Mouse (Mus musculus): ENCODE measurements around the gene Specc1l.

Specc1l gene

DNA sequence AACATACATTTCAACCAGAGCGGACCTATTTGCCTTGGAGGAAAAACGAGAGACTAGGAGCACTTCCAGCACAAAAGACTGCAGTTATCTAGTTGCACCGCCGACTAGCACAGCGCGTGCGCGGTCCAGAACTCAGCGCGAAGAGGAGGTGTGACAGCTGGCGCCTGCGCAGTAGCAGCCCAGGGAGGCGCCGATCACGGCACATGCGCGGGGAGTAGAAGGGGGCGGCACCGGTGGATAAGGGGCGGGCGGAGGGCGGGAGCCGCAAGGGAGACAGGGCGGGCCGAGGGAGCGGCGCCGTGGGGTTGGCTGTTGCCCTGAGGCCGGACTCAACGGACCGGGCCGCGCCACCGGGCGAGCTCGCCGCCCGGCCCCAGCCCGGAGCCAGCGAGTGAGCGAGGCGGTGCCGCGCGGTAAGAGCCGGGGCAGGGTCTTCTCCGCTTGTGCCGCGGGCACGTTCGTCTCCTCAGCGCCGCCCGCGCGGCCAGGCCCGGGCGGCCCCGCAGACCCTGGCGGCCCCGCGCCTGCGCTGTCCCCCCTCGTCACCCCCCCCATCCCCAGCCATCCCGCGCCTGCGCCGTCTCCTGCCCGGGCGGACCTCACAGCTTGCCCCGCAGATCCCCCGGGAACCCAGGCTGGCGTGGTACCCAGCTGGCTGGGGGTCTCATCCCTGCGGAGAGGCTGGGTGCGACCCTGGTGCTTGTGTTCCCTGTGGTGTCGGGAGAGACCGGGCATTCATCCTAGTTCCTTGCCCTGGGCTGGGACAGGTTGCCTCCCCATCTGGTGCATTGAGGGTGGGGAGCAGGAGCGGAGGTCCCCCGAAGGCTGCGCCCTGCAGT lies at the start of gene Specc1l:
TSS of gene Specc1l (plus strand) at position 267 of the 839 bp plus-strand sequence.
- DNase-seq, result peak; percentile 96

DNA sequence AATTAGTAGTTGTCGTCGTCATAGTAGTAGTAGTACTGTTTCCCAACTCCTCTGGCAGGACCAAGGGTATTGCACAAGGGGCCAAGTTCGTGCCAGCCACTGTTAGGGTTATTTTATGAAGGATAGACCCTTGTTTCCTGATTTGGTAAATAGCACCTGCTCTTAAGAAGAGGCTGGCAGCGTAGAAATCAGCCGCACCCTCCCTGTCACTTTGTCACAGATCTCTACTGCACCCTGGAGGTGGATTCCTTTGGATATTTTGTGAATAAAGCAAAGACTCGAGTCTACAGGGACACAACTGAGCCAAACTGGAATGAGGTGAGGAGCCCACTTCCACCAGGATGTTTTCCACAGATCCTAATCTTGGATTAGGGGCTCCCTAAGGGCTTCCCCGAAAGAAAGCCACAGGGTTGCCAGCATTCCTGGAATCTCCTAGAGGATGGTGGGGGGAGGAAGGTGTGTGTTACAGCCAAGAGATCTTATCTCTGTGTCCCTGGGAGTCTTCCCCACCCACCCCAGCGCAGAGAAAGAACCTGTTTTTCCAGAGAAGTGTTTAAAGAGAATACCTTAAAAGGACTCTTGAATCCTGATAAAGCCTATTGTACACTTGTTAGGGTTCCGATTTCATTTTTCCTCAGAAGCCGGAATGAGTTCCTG lies 45.9 kb upstream of the Specc1l start:
- no peak for DNase-seq

DNA sequence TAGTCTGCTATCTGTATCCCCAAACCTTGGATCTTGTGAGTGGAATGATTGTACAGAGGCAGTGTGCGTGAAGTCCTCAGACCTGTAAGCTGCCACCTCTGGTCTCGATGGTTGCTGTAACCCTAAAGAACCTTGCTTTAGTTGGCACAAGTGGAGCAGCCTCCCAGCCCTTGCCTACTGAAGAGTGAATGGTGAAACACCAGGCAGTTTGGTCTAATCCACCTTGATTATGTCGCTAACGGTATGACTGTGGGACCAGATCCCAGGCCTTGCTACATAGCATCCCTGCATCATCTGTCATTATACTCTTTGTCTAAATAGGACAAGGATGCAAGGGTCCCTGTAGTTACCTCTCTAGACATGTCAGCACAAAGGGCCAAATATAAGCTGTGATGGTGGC lies 45.3 kb upstream of the Specc1l start:
- DNase-seq, result no peak

DNA sequence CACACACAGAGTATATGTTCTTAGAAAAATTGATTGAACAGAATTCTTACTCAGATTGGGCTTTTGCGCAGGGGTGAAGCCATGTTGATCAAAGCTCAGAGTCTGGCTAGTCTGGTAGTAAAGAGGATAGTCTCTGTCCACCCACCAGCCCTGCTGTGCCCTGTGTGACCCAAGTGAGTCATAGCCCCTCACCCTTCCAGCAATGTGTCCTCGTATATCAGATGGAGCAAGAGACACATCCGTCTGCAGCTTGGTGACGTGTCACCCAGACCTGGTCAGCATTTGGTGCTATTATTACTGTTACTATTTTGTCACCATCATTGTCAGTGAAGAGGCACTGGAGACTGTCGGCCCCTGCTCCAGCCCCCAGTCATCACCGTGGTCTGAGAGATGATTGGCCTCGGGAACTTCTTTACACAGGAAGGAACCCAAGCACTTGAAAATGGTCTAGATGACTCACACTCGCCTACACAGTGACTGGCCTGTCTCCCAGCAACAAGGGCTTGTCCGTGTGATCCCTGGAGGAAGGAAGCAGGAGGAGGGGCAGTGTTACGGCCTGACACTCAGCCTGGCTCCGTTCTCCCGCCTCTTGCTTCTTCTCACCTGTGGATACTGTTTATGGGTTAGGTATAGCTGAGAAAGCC lies 41.5 kb upstream of the Specc1l start:
- peak; percentile 44 for DNase-seq

DNA sequence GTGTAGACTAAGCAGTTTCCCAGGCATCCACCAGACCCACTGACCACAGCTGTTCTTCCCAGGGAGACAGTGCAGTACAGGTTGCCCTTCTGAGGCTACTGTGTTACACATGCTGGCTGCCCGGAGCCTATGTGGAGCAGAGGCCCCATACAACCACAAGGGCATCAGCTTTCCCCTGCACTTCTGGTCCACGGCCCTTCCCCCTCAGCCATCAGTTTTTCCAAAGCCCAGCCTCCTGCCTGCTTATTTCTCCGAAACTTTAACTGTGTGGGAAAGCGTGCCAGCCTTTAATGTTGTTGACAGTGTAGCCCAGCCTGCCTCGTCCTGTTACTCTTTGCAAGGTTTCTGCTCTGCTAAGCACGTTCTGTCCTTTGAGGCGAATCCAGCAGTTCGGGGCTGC lies 38.8 kb upstream of the Specc1l start:
- no peak for DNase-seq

DNA sequence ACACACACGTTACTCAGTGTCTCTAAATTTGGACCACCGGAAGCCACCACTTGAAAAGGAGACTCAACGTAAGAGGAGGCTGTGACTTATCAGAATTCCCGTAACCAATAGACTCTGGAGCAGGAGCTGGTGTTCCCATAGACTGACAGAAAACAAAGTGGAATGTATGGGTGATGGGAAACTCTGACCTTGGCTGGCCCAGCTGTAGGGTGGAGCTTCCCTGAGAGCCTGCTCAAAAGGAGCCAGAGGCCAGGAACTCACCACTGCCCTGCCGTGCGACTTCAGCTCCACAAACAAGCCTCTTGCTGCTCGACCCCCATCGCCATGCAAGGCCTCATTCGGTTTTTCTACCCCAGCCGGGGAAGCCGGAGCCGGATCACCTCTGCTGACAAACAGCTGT lies 38.2 kb upstream of the Specc1l start:
- no peak for DNase-seq

DNA sequence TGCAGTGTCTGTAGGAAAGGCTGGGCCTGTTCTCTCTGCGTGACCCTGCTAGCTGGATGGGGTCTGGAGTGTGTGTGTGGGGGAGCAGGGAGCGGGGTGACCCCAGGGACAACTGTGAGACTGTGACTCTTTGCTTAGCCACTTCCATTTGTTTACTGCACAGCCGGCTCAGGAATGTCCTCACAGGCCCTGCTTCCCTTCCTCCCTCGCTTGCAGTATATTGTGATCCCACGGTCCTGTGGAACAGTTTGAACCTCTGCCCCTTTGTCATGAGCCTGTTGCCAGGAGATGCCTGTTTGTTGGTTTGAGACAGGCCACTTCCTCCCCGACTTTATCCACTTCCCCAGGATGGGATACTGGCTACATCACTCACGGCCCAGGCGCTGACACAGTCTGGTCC lies 35.4 kb upstream of the Specc1l start:
- DNase-seq, result no peak

DNA sequence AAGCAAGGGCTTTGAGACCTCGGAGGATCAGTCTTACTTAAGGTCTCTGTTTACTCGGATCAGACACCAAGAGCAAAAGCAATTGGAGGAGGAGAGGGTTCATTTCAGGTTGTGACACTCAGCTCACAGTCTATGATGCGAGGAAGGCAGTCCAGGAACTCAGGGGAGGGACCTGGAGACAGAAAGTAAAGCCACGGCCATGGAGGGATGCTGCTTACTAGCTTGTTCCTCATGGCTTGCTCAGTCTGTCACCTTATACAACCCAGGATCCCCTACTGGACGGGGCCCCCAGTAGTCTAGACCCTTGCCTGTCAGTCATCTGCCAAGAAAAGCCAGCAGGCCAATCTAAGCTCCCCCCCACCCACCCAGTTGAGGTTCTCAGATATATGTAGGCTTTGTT lies 33.0 kb upstream of the Specc1l start:
- no peak for DNase-seq

DNA sequence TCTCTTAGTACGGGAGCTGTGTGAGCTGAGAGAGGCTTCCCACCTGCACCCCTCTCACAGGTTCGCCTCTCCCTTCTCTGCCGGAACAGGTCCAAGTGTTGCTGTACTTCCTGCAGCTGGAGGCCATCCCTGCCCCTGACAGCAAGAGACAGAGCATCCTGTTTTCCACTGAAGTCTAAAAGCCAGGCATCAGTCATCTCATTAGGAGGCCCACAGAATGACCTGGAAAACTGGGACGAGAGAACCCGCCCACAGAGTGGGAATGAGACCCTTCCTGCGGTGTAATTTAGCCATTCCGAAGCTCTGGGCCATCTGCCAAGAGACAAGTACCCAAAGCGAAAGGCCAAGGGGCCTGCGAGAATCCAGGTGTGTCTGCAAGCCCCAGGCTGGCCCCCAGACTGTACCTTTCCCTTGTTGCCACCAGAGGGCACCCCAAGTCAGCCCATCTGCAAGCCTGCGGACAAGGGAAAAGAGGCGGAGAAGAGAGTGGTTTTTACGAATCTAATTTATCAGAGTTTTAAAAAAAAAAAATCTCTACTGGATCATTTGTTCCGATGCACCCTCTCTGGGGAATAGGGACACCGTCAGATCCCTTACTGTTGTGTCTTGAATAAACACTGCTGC lies 29.6 kb upstream of the Specc1l start:
- DNase-seq, result peak; percentile 42

DNA sequence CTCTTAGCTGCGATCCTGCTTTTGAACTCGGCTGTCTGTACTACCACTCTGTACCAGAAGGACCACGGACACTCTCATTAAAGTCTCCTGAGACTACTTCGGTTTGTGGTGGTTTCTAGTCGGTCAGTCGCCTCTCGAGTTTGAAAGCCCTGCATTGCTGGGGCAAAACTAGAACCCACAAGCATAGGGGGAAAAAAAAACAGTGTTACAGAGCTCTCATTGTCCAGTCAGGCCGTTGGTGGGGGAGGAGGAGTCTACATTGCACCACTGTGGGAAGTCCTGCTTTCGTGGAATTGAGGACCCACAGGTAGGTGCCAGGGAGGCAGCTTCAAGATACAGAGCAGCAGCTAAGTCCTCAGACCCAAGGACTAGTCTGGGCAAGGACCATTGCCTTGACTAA lies 27.0 kb upstream of the Specc1l start:
- no peak for DNase-seq

DNA sequence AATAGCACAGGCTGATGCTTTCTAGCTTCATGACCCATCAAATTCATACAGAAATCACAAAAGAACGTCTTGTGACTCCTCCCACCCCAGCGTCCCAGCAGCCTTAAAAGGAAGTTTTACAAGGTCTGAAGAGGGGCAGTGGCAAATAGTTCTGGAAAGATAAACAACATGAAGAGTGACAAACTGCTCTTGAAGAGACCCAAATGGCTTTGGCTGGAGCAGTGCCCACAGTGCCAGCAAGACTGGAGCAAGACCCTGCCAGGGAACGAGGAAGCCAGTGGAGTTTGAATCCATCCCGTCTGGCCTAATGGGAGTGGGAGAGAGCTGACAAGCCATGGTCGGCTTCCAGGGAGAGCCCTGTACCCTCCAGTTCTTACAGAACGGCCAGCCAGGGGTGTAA lies 25.3 kb upstream of the Specc1l start:
- DNase-seq, result no peak

DNA sequence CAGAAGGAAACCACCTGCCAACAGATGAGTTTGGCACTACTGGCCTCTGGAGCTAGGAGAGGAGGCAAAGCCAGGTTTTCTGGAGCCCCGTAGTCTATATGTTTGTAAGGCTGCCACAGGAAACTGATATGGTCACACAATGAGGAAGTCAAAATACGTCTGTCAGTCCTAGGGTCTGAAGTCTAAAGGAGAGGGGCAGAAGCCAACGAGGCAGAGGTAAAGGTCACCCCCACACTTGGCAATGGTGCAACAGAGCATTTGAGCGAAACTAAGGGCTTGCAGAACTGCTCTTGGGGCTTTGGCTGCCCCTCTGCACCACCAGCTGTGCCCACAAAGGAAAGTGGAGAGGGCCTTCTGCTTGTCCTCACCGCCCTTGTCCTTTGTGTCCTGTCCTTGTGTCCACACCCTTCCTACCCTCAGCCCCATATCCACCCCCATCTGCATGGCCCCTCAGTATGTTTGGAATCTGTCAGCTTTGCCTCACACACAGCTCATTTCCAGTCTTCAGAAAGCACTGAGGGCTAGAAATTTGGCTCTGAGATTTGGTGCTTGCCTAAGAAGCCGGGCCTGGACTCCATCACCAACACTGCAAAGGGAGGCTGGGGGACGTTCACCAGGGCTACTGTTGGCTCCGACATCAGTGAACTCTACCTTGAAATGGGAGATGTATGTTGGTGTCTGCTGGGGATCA lies 24.4 kb upstream of the Specc1l start:
- no peak for DNase-seq

DNA sequence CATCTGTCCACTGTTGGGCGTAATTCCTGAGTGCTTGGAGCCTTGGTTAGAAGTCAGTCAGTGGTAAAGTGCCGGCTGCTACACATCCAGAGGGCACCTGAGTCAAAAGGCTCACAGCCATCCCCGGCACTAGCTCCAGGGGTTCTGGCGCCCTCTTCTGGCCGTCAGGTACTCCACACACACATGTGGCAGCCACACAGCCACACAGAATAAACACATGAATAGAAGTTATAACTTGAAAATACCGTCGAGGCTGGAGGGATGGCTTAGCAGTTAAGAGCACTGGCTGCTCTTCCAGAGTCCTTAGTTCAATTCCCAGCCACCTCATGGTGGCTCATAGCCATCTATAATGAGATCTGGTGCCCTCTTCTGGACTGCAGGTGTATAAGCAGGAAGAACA lies 20.2 kb upstream of the Specc1l start:
- no peak for DNase-seq

DNA sequence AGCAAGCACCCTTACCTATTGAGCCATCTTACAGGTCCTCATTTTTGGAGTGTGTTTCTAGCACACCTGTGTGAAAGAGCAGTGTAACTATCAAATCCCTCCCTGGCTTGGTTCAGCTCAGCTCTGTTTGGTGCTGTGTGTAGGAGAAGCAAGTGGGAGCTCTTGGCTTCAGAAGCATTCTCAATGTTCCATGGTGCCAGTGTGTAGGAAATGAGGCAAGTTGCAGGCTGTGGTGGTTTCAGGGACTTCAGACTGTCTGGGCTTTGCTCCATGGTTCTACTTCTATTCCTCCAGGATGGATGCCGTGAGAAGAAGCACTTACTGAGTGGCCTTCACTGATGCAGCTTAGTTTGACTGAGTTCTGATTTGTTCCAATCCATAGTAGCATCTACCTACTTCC lies 14.1 kb upstream of the Specc1l start:
- DNase-seq, result no peak

DNA sequence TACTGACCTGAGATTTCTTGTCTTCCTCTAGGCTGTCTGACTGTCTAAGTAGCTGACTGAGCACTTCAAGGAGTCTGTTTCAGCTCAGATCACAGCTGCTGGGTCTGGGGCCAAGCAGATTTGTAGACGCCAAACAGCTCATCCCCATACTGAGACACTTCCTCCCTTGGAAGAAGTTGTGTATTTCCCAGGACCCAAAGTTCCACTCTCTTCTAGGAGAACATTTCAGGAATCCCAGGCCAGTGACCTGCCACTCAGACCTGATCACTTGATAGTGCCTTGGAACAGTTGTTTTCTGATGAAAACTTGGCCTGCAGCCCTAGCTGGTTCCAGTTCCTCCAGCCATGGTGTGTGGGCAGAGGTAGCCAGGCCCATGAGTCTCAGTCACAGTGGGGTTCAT lies 11.1 kb upstream of the Specc1l start:
- no peak for DNase-seq

DNA sequence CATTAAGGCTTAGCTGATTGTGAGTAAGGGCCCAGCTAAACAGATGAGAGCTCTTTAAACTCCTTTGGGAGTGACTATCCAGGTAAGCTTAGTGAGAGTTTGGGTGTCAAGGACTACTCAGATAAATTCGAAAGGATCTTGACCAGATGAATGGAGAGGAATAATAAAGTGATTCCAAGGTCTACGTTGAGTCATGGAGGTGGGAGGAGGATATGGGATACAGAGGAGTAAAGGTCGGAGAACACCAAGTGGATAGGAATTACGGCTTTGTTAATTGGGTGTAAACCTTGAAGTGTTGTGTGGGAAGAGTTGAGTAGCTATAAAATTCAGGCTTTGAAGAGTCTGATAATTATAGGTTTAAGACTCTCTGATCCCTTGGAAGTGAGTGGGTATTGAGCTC lies 5.7 kb upstream of the Specc1l start:
- DNase-seq, result no peak

DNA sequence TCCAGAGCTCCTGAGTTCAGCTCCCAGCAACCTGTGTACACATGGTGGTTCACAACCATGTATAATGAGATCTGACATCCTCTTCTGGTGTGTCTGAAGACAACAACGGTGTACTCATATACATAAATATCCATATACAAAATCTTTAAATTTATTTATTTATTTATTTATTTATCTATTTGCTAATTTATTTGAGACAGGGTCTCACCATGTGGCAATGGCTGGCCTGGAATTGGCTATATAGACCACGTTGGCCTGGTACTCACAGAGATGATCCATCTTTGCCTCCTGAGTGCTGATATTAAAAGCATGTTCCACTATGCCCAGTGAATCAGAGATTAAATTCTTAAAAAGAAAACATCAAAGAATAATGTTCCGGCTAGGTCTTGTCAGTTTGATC lies 1.0 kb upstream of the Specc1l start:
- DNase-seq, result no peak

DNA sequence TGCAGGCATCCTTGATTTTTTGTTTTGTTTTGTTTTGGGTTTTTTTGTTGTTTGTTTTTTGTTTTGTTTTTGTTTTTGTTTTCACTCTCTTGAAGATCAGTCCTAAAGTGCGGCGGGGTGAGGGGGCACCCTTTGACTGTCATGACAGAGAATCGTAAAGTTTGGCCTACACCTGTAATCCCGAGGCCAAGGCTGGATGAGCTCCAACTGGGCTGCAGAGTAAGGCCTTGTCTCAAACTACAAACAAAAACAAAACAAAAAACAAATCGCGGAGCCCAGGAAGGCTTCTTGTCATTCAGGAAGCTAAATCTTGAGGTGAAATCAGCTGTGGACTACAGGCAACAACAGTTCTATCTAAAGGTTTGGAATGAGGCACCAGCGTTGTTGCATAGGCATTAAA lies 1.1 kb downstream of the Specc1l start:
- no peak for DNase-seq

DNA sequence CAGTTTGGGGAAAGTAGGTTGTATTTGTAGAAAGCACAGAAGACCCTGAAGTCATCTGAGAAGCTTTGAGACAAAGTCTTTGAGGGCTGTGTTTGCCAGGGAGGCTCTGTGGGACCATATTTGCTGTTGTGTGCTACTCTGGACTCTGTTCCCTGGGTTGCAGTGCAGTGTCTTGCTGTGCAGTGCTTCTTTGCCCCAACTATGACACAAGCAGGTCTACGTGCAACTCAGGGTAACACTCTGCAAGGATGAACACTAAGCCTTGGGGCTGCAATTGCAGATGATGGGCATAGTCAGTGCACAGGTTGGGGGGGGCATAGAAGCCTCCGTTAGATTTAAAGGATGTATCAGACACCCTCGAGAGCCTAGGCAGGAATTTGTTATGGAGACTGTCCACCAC lies 8.8 kb downstream of the Specc1l start:
- DNase-seq, result no peak

DNA sequence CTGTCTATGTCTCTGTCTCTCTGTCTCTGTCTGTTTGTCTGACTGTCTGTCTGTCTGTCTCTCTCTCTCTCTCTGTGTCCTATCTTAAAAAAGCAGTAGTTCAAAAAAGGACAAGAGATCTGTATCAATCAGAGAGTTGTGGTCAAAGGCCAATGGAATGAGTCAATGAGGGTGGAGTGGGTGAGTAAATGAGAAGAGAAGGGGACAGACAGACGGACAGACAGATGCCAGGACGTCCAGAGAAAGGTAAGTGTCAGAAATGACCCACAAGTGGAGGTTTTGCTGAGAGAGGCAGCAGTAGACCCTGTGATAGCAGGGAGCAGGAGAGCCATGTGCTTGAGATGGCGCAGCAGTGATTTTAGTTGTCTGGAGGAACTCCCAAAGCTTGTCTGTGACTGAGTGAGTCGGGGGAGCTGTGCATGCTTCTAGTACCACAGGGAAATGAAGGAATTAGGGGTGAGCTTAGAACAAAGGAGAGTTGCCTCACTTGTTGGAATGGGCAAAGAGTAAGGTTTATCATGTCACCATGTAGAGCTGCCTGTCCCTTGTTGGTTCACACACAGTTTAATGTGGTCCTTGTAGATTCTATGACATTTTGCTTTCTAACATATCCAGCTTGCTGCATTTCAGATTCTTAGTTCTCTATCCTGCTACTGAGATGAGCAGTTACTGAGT lies 10.2 kb downstream of the Specc1l start:
- no peak for DNase-seq

DNA sequence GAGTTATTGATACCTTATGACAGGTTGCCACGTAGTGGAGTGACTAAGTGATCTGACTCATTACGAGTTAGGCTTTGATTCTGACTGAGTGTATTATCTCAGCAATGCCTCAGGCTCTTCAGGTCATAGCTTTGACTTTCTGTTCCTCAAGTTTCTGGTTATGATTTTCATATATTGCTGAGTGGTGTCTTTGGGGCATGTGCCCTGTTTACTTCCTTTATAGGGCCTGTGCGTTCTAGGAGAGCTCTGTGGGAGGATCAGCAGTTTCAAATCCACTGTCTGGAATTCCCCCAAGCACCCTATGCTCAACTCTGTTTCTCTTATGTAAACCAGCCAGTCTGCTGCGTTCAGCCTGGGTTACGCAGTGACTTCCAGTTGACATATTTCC lies 10.7 kb downstream of the Specc1l start:
- no peak for DNase-seq

DNA sequence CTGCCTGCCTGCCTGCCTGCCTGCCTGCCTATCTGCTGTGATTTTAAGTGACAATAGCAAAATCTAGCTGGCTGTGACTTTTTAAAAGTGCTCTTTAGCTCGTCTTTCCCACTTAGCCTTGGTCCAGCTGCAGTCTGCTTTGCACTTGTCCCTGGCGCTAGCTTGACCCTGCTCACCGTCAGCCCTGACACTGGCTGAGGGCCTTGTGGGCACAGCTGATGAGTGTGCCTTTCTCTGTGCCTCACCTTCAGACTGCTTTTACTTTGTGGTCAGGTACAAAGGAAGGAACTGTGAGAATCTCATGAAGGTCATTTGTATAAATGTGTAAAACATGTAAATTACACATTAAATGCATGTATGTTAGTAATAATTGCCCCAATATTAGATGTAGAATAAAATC lies 12.3 kb downstream of the Specc1l start:
- no peak for DNase-seq

DNA sequence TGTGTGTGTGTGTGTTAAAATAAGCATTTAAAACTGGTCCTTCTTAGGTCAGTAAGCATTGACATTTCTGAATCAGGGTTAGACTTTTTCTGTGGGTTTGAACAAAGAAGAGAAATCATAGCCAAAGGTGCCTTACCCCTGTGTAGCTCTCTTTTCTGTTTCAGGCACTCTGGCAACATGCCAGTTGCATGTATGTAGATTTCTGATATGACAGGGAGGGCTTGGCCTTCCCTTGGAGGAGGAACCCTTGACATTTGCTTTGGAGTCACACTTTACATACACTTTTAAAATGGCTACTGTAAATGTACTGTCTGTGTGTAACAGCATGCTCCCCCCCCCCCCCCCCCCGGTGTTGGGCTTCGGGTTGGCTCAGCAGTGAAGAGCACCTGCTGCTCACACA lies 12.8 kb downstream of the Specc1l start:
- DNase-seq, result no peak
